Mouse (Mus musculus) kidney, postnatal 0 days (tissue): ENCODE measurements around the gene Brk1. TPM values are rescaled to one million over a fixed set of nuclear protein-coding genes. Genes with fewer than 3 reads are reported as not detected.

Experiments used
- ATAC-seq: fragments of 200-750 bp; cut with Nextera tagmentation; replicated peaks from 2 replicates; pipeline ENCODE4 v1.8.0; 2017; ENCODE audit warnings: low read depth, moderate number of reproducible peaks, moderate TSS enrichment, moderate library complexity; ENCODE audit not compliant: low FRiP score
- DNase-seq: peaks from one replicate; pipeline ENCODE4 v3.0.0-alpha.2; 2016; ENCODE audit warnings: low spot score
- H3K27ac ChIP-seq: fragments of 300-500 bp; sonication (generic); 2 replicates; pipeline ENCODE4 v1.5.1; 2014; ENCODE audit warnings: mild to moderate bottlenecking
- H3K27me3 ChIP-seq: fragments of 300-500 bp; sonication (generic); 2 replicates; pipeline ENCODE4 v1.6.1; 2014; ENCODE audit warnings: low read length, mixed read lengths; ENCODE audit not compliant: insufficient read depth
- H3K36me3 ChIP-seq: fragments of 300-500 bp; sonication (generic); 2 replicates; pipeline ENCODE4 v1.6.1; 2014; ENCODE audit warnings: low read length, mixed read lengths; ENCODE audit not compliant: insufficient read depth
- H3K4me1 ChIP-seq: fragments of 300-500 bp; sonication (generic); replicated peaks from 2 replicates; pipeline ENCODE4 v1.6.1; 2014; ENCODE audit warnings: antibody characterized with exemption, low read length, mixed read lengths; ENCODE audit not compliant: insufficient read depth
- H3K4me2 ChIP-seq: fragments of 300-500 bp; sonication (generic); 2 replicates; pipeline ENCODE4 v1.6.1; 2014; ENCODE audit warnings: mild to moderate bottlenecking, low read length, moderate library complexity, mixed read lengths
- H3K4me3 ChIP-seq: fragments of 300-500 bp; sonication (generic); replicated peaks from 2 replicates; pipeline ENCODE4 v1.5.1; 2014; ENCODE audit warnings: low read depth, low read length
- H3K9ac ChIP-seq: fragments of 300-500 bp; sonication (generic); 2 replicates; pipeline ENCODE4 v1.6.1; 2014; ENCODE audit warnings: low read depth, low read length
- H3K9me3 ChIP-seq: fragments of 300-500 bp; sonication (generic); replicated peaks from 2 replicates; pipeline ENCODE4 v1.6.1; 2016; ENCODE audit warnings: low read length, inconsistent platforms, mixed read lengths
- CTCF ChIP-seq: IDR thresholded peaks from 2 replicates; pipeline ENCODE4 v1.5.1; 2016; ENCODE audit warnings: antibody characterized with exemption, low read depth, mild to moderate bottlenecking, moderate library complexity
- WGBS: fragments of 180-500 bp; shearing (Covaris S2); extraction: QIAGEN DNeasy Blood & Tissue Kit; methylation state at CpG from one replicate; pipeline ENCODE4 v1.1.7; 2014; 5-methylcytosine and 5-hydroxymethylcytosine counted together
- polyA plus RNA-seq: library from polyadenylated mRNA; unstranded; fragments of >200 nt; fragmentation: Nextera tagmentation; extraction: Ambion mirVana; gene quantifications from 2 replicates; pipeline ENCODE4 v1.2.1, GENCODE M21; 2015

Gene Brk1
- 236 and 242 TPM in 2 replicates for polyA plus RNA-seq

DNA sequence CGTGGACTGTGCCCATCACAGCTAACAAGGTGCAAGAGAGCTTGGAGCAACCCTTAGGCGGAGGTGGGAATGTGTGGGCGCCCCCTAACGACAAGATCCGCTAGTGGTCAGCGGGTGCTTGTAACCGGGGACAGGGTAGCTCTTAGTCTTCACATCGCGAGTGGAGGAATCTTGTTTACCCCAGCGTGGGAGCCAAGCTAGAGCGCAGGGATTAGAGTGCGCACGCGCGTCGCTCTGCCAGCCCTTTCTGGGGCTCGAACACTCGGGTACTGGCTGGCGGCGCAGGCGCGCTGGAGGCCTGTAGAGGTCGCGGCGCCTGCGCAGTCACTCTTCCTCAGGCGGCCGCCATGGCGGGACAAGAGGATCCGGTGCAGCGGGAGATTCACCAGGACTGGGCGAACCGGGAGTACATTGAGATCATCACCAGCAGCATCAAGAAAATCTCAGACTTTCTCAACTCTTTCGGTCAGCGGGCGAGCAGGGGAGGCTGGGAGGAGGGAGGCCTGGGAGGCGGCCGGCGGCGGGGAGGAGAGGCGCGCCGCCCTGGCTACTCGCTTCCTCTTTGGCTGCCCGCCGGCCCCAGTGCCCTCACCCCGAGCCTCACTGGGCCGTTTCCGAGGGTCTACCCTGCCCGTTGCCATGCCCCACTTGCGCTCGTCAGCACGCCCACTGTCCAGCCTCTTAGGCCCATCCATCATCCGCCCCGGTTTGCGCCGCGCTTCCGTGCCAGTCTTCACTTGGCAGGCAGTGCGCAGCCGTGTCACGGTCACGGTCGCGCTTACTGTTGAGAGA, at the start of gene Brk1:
Gene Brk1, plus strand, starts transcription at position 341 of the 792 bp plus-strand sequence.
- peak within 1 kb of the TSS; percentile 85 for H3K27ac ChIP-seq

DNA sequence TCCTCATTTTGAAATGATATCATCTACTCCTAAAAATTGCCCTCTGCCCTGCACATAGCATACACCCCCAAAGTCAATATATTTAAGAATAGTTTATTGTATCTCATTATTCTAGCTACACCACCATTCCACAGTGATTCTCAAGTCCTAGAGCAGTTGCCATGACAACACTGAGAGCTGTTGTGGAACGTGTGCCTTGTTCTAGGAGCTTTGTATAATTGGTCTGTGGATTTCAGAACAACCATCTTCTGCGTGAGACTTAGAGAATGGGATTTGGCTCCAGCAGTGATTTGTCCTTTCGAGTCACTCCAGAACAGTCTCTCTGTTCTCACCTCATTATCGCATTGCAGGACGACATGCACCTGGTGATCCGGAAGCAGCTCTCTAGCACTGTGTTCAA, 44.8 kb upstream of the Brk1 start:
- no peak for ATAC-seq
- Histone ChIP-seq H3K4me1 (no peaks in the 10 kb centered on the region), H3K9me3 (no peaks in the 10 kb centered on the region), H3K4me3 (no peak overlapping the region), H3K27me3 (no peaks in the 10 kb centered on the region), H3K4me2 (no peak overlapping the region), H3K36me3 (no peaks in the 10 kb centered on the region), H3K9ac (no peak overlapping the region), H3K27ac (no peak overlapping the region)
- WGBS, result 89% methylated on average over 6 of the region's 6 CpGs
- DNase-seq, result no peak
- TF ChIP-seq CTCF, result no peak

More for the DNA sequence above, at the start of gene Brk1:
- Histone ChIP-seq H3K9ac (peak within 1 kb of the TSS; percentile 81), H3K4me3 (peak within 1 kb of the TSS; percentile 92), H3K4me1 (peaks cover 7% of the 10 kb centered on the region; the same call in 1 of the 2 replicates), H3K9me3 (no peaks in the 10 kb centered on the region), H3K4me2 (peak within 1 kb of the TSS; percentile 74), H3K36me3 (no peaks in the 10 kb centered on the region), H3K27me3 (no peaks in the 10 kb centered on the region)
- ATAC-seq, result peak; percentile 88
- WGBS, result under 1% methylated on average over 63 of the region's 65 CpGs
- peak; percentile 60 for TF ChIP-seq CTCF
- DNase-seq, result peak; percentile 93

DNA sequence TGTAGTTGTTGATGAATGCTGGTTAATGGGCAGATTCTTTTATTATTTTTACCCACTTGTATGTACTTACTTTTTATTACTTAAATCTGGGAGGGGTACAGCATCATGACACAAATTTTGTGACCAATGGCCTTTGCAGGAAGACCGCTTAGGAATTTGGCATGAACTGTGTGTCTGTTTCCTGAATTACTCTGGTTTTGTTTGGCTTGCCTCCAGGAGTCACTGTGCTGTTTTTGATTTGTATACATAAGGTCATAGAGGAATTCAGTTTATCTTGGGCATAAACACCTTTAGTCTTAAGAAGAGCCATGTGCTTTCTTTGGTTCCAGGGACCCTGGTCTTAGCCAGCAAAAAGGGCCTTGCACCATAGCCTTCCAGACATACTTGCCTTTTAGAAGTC, 40.0 kb upstream of the Brk1 start:
- no peak overlapping the region for H3K27ac ChIP-seq
- H3K4me1 ChIP-seq, result no peaks in the 10 kb centered on the region
- no peaks in the 10 kb centered on the region for H3K27me3 ChIP-seq
- ATAC-seq, result no peak
- H3K4me3 ChIP-seq, result no peak overlapping the region
- H3K9me3 ChIP-seq, result no peaks in the 10 kb centered on the region
- H3K4me2 ChIP-seq, result no peak overlapping the region
- peak; percentile 16 for DNase-seq
- H3K9ac ChIP-seq, result no peak overlapping the region
- no peak for TF ChIP-seq CTCF
- WGBS, result 67% methylated on average over 1 of the region's 1 CpGs
- no peaks in the 10 kb centered on the region for H3K36me3 ChIP-seq

DNA sequence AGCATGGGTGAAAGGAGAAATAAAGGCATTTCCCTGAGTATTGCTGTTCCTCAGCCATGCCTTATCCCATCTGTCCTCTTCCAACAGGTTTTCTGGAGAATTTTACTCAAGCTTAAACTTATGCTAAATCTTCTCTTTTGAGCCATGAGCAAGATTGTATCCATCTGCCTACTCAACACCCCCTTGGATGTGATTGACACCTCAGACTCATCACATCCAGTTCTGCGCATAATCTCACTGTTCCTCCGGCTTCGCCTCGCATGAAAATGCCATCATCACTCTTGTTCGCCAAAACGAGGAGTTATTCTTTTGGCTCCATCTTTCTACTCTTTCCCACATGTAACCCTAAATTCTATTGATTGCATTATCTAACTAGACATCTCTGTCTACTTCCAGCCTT, 28.5 kb upstream of the Brk1 start:
- DNase-seq, result no peak
- no peaks in the 10 kb centered on the region for H3K9me3 ChIP-seq
- no peak overlapping the region for H3K27ac ChIP-seq
- TF ChIP-seq CTCF, result no peak
- 95% methylated on average over 6 of the region's 6 CpGs for WGBS
- no peak overlapping the region for H3K4me2 ChIP-seq
- ATAC-seq, result no peak
- H3K9ac ChIP-seq, result no peak overlapping the region
- H3K4me3 ChIP-seq, result no peak overlapping the region
- 0 out of 2 replicates have a peak, but pooled peaks cover 3% of the 10 kb centered on the region for H3K36me3 ChIP-seq
- no peaks in the 10 kb centered on the region for H3K4me1 ChIP-seq
- H3K27me3 ChIP-seq, result no peaks in the 10 kb centered on the region

DNA sequence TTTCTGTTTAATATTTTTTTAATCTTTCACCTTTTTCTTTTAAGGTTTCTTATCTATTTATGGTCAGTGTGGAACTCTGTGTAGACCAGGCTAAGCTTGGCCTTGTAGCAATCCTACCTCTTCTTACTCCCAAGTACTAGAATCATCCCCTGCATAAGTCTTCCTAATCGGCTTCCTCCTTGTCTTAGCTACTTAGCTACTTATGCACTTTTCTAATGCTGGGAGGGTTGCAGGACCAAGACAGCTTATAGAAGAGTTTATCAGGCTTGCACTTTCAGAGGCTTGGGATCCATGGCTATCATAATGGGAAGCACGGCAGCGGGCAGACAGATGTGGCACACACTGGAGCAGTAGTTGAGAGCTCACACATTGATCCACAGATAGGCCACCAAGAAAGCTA, 25.3 kb upstream of the Brk1 start:
- H3K36me3 ChIP-seq, result 0 out of 2 replicates have a peak, but pooled peaks cover 3% of the 10 kb centered on the region
- H3K27me3 ChIP-seq, result no peaks in the 10 kb centered on the region
- H3K9me3 ChIP-seq, result no peaks in the 10 kb centered on the region
- no peak for DNase-seq
- TF ChIP-seq CTCF, result no peak
- H3K9ac ChIP-seq, result no peak overlapping the region
- no peaks in the 10 kb centered on the region for H3K4me1 ChIP-seq
- no peak overlapping the region for H3K4me3 ChIP-seq
- ATAC-seq, result no peak
- H3K27ac ChIP-seq, result no peak overlapping the region
- WGBS, result 91% methylated on average over 3 of the region's 3 CpGs
- no peak overlapping the region for H3K4me2 ChIP-seq

DNA sequence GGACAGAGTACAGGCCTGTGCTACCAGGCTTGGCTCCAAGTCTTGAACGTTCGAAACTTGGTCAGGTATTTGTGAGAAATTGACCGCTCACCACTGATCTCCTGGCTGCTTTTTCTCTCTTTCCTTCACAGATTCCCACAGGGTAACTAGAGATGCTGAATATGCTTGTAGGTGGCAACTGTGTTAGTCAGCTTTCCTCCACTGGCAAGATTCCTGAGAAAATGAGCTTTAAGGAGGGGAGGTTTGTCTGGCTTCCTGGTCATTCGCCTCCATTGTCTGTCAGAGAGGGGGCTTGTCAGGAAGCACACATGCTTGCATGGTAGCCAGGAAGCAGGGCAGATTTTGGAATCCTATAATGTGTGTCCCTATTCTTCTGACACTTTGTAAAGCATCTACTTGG, 21.5 kb upstream of the Brk1 start:
- Histone ChIP-seq H3K4me3 (no peak overlapping the region), H3K27me3 (no peaks in the 10 kb centered on the region), H3K36me3 (0 out of 2 replicates have a peak, but pooled peaks cover 3% of the 10 kb centered on the region), H3K9me3 (no peaks in the 10 kb centered on the region), H3K4me1 (no peaks in the 10 kb centered on the region), H3K27ac (no peak overlapping the region), H3K9ac (no peak overlapping the region), H3K4me2 (no peak overlapping the region)
- WGBS, result 90% methylated on average over 4 of the region's 4 CpGs
- no peak for TF ChIP-seq CTCF
- DNase-seq (no peak), ATAC-seq (no peak)

DNA sequence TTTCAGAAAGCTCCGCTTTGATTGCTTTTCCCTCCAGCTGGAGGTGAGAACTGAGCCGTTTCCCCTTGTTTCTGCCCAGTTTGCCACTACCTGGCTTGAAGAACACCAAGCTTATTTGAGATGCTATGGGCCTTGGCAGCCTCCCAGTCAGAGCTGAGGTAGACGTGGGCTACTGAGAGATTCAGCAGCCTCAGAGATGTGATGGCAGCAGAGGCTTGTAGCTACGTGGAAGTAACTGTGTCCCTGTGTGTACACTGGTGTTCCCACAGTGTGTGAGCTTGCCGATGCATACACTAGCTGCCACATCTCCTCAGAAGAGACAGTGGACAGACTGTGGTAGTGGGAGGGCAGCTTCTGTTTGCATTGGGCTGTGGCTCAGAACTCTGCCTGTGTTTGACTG, 19.5 kb upstream of the Brk1 start:
- 88% methylated on average over 5 of the region's 5 CpGs for WGBS
- H3K4me3 ChIP-seq, result no peak overlapping the region
- no peaks in the 10 kb centered on the region for H3K27me3 ChIP-seq
- H3K4me2 ChIP-seq, result no peak overlapping the region
- H3K4me1 ChIP-seq, result no peaks in the 10 kb centered on the region
- H3K27ac ChIP-seq, result no peak overlapping the region
- H3K9ac ChIP-seq, result no peak overlapping the region
- TF ChIP-seq CTCF, result no peak
- H3K36me3 ChIP-seq, result 0 out of 2 replicates have a peak, but pooled peaks cover 3% of the 10 kb centered on the region
- ATAC-seq, result no peak
- no peaks in the 10 kb centered on the region for H3K9me3 ChIP-seq
- DNase-seq, result no peak
